Mouse (Mus musculus): ENCODE measurements around the gene Prss57.

GRCm38 (mm10) chr10:79840091-79840490 is 49.3 kb upstream of the Prss57 start:
- no peak for TF ChIP-seq CTCF (IDR thresholded peaks at IDR 0.05; ENCODE audit: borderline replicate concordance, extremely low read depth, insufficient read depth, insufficient read length)
- TF ChIP-seq POLR2A (IDR thresholded peaks at IDR 0.05; ENCODE audit: borderline replicate concordance, extremely low read depth, insufficient read depth, insufficient read length, poor library complexity, severe bottlenecking) = no peak

All from brain, embryonic 14.5 days (tissue).